Mouse (Mus musculus): ENCODE measurements around the gene Snrnp40. TPM values are rescaled to one million over a fixed set of nuclear protein-coding genes. Genes with fewer than 3 reads are reported as not detected.

The Snrnp40 gene
- polyA plus RNA-seq, 1 experiment from 2014 or later: 16.4 TPM

Other genes starting within 250 kb of the Snrnp40 start
- gene Hcrtr1, start 220.8 kb upstream of the Snrnp40 start, polyA plus RNA-seq (2018): not detected in 3 replicates
- gene Tinagl1, start 185.0 kb upstream of the Snrnp40 start, polyA plus RNA-seq (2018): 0.28 to 0.41 TPM in 2 of 3 replicates, not detected in the other
- not detected in 3 replicates for gene Gm853, start 137.7 kb upstream of the Snrnp40 start, polyA plus RNA-seq (2018)
- not detected in 3 replicates for gene Serinc2, start 80.9 kb upstream of the Snrnp40 start, polyA plus RNA-seq (2018)
- 18.8 to 65.8 TPM (median 23.5 TPM) in 3 replicates for gene Fabp3, start 51.5 kb upstream of the Snrnp40 start, polyA plus RNA-seq (2018)
- not detected in 3 replicates for gene Gm10570, start 51.5 kb upstream of the Snrnp40 start, polyA plus RNA-seq (2018)
- 18.6 to 32.0 TPM (median 25.5 TPM) in 3 replicates for gene Zcchc17, start 189 bp upstream of the Snrnp40 start, polyA plus RNA-seq (2018)
- gene Nkain1, start 214.0 kb downstream of the Snrnp40 start, polyA plus RNA-seq (2018): 4.7 to 21.7 TPM (median 5.3 TPM) in 3 replicates

Data from macrophage (primary cell).